Mouse (Mus musculus) intestine, embryonic 14.5 days (tissue): ENCODE measurements at regions not wholly inside any gene's neighbourhood (a gene's known extent, or its start where the extent isn't known, plus 50 kb on each side); places are given as distances from the start of the nearest gene placed in this dataset.

Experiments
- ATAC-seq: fragments of 200-750 bp; cut with Nextera tagmentation; replicated peaks from 2 replicates; pipeline ENCODE4 v1.8.0; 2017; ENCODE audit warnings: low read depth, moderate number of reproducible peaks, moderate TSS enrichment, moderate library complexity; ENCODE audit not compliant: low FRiP score, low TSS enrichment
- DNase-seq: peaks from one replicate; pipeline ENCODE4 v3.0.0-alpha.2; 2018; ENCODE audit warnings: low spot score
- H3K27ac ChIP-seq: fragments of 300-500 bp; sonication (generic); 2 replicates; pipeline ENCODE4 v1.5.1; 2014; ENCODE audit warnings: low read depth, mild to moderate bottlenecking, control low read depth
- H3K27me3 ChIP-seq: fragments of 300-500 bp; sonication (generic); replicated peaks from 2 replicates; pipeline ENCODE4 v1.6.1; 2014; ENCODE audit warnings: low read length, control low read depth; ENCODE audit not compliant: control insufficient read depth, insufficient read depth
- H3K36me3 ChIP-seq: fragments of 300-500 bp; sonication (generic); 2 replicates; pipeline ENCODE4 v1.6.1; 2014; ENCODE audit warnings: low read length, control low read depth; ENCODE audit not compliant: control insufficient read depth, insufficient read depth
- H3K4me1 ChIP-seq: fragments of 300-500 bp; sonication (generic); replicated peaks from 2 replicates; pipeline ENCODE4 v1.6.1; 2014; ENCODE audit warnings: low read length, control low read depth, mixed read lengths; ENCODE audit not compliant: control insufficient read depth, insufficient read depth
- H3K4me2 ChIP-seq: fragments of 300-500 bp; sonication (generic); 2 replicates; pipeline ENCODE4 v1.6.1; 2014; ENCODE audit warnings: low read length
- H3K4me3 ChIP-seq: fragments of 300-500 bp; sonication (generic); 2 replicates; pipeline ENCODE4 v1.5.1; 2014; ENCODE audit warnings: low read depth, low read length, control low read depth, mixed read lengths
- H3K9ac ChIP-seq: fragments of 300-500 bp; sonication (generic); 2 replicates; pipeline ENCODE4 v1.6.1; 2014; ENCODE audit warnings: mild to moderate bottlenecking, low read length
- H3K9me3 ChIP-seq: fragments of 300-500 bp; sonication (generic); 2 replicates; pipeline ENCODE4 v1.6.1; 2016; ENCODE audit warnings: low read length, control low read depth; ENCODE audit not compliant: control insufficient read depth
- WGBS: fragments of 180-500 bp; shearing (Covaris S2); extraction: QIAGEN DNeasy Blood & Tissue Kit; methylation state at CpG from one replicate; pipeline ENCODE4 v1.1.7; 2014; 5-methylcytosine and 5-hydroxymethylcytosine counted together

- H3K9ac ChIP-seq: no peak overlapping the region
- no peaks in the 10 kb centered on the region for H3K27me3 ChIP-seq
- ATAC-seq (no peak), DNase-seq (no peak)
- 68% methylated on average over 6 of the region's 6 CpGs for WGBS
- H3K36me3 ChIP-seq: no peaks in the 10 kb centered on the region
- no peak overlapping the region for H3K4me2 ChIP-seq
- H3K9me3 ChIP-seq: no peaks in the 10 kb centered on the region
- H3K27ac ChIP-seq: no peak overlapping the region
- H3K4me1 ChIP-seq: no peaks in the 10 kb centered on the region
- no peak overlapping the region for H3K4me3 ChIP-seq
Observed at GRCm38 (mm10) chr9:22989508-22989907, 233.4 kb upstream of the Bmper start.

DNA sequence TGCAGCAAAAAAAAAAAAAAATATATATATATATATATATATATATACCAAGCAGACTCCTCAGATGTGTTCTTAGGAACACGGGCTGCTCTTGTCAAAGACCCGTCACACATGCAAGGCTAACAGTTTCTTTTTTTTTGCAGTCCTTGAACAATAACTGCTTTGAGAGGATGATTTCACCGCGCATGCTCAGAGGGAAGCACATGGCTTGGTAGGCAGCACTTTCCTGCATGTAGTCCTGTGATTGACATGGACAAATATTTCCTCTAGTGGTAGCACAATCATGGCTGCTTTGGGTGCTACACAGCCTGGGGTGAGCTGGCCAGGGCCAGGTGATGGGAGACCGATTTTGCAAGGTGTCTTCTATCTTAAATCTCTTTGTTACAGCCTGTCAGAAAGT, 229.3 kb upstream of the Bmper start:
- Histone ChIP-seq H3K4me1 (no peaks in the 10 kb centered on the region), H3K9me3 (no peaks in the 10 kb centered on the region), H3K27ac (no peak overlapping the region), H3K4me2 (no peak overlapping the region), H3K9ac (no peak overlapping the region), H3K27me3 (no peaks in the 10 kb centered on the region), H3K4me3 (no peak overlapping the region), H3K36me3 (no peaks in the 10 kb centered on the region)
- no peak for DNase-seq
- 82% methylated on average over 5 of the region's 5 CpGs for WGBS
- no peak for ATAC-seq

GRCm38 (mm10) chr9:22995564-22995963, 227.3 kb upstream of the Bmper start:
- ATAC-seq (no peak), DNase-seq (no peak)
- H3K27me3 ChIP-seq: no peaks in the 10 kb centered on the region
- no peaks in the 10 kb centered on the region for H3K4me1 ChIP-seq
- H3K27ac ChIP-seq: no peak overlapping the region
- H3K9me3 ChIP-seq: no peaks in the 10 kb centered on the region
- 73% methylated on average over 9 of the region's 9 CpGs for WGBS
- H3K4me3 ChIP-seq: no peak overlapping the region
- H3K9ac ChIP-seq: no peak overlapping the region
- H3K4me2 ChIP-seq: no peak overlapping the region
- H3K36me3 ChIP-seq: no peaks in the 10 kb centered on the region

DNA sequence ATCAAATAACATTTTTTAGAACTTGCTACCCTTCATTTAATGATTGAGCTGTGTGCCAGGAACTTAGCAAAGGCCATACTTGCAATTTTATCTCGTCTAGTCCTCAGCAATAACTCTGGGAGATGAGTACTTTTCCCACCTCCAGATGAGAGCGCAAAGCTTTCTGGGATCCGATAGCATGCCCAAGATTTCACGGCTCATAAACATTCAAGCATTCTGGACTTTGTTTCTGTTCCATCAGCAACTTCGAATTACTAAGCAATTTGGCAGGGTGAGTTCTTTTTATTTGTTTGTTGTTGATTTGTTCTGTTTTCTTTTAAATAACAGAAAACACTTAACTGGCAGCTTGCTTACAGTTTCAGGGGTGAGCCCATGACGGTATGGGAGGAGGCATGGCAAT, 224.6 kb upstream of the Bmper start:
- H3K9ac ChIP-seq: no peak overlapping the region
- no peaks in the 10 kb centered on the region for H3K4me1 ChIP-seq
- H3K27me3 ChIP-seq: no peaks in the 10 kb centered on the region
- H3K36me3 ChIP-seq: no peaks in the 10 kb centered on the region
- H3K4me3 ChIP-seq: no peak overlapping the region
- no peak overlapping the region for H3K4me2 ChIP-seq
- no peaks in the 10 kb centered on the region for H3K9me3 ChIP-seq
- ATAC-seq (no peak), DNase-seq (no peak)
- 78% methylated on average over 6 of the region's 6 CpGs for WGBS
- no peak overlapping the region for H3K27ac ChIP-seq

- no peaks in the 10 kb centered on the region for H3K4me1 ChIP-seq
- no peaks in the 10 kb centered on the region for H3K9me3 ChIP-seq
- H3K27ac ChIP-seq: no peak overlapping the region
- DNase-seq (no peak), ATAC-seq (no peak)
- H3K9ac ChIP-seq: no peak overlapping the region
- no peaks in the 10 kb centered on the region for H3K36me3 ChIP-seq
- no peak overlapping the region for H3K4me2 ChIP-seq
- no peaks in the 10 kb centered on the region for H3K27me3 ChIP-seq
- WGBS: 77% methylated on average over 4 of the region's 4 CpGs
- H3K4me3 ChIP-seq: no peak overlapping the region
Observed at GRCm38 (mm10) chr9:22999181-22999580, 223.7 kb upstream of the Bmper start.

- no peak overlapping the region for H3K4me3 ChIP-seq
- H3K36me3 ChIP-seq: no peaks in the 10 kb centered on the region
- no peaks in the 10 kb centered on the region for H3K9me3 ChIP-seq
- no peak overlapping the region for H3K27ac ChIP-seq
- 90% methylated on average over 3 of the region's 3 CpGs for WGBS
- peaks cover 1% of the 10 kb centered on the region; the same call in 1 of the 2 replicates for H3K4me1 ChIP-seq
- H3K4me2 ChIP-seq: no peak overlapping the region
- ATAC-seq (no peak), DNase-seq (no peak)
- H3K9ac ChIP-seq: no peak overlapping the region
- H3K27me3 ChIP-seq: no peaks in the 10 kb centered on the region
Observed at GRCm38 (mm10) chr9:23000200-23000599, 222.7 kb upstream of the Bmper start.

GRCm38 (mm10) chr9:23003195-23004061, 219.4 kb upstream of the Bmper start:
- H3K4me3 ChIP-seq: no peak overlapping the region
- DNase-seq (no peak), ATAC-seq (peak; percentile 70)
- H3K9ac ChIP-seq: no peak overlapping the region
- H3K4me1 ChIP-seq: peaks cover 8% of the 10 kb centered on the region
- no peaks in the 10 kb centered on the region for H3K36me3 ChIP-seq
- no peaks in the 10 kb centered on the region for H3K9me3 ChIP-seq
- WGBS: 66% methylated on average over 14 of the region's 14 CpGs
- H3K27me3 ChIP-seq: no peaks in the 10 kb centered on the region
- H3K4me2 ChIP-seq: no peak overlapping the region
- no peak overlapping the region for H3K27ac ChIP-seq

DNA sequence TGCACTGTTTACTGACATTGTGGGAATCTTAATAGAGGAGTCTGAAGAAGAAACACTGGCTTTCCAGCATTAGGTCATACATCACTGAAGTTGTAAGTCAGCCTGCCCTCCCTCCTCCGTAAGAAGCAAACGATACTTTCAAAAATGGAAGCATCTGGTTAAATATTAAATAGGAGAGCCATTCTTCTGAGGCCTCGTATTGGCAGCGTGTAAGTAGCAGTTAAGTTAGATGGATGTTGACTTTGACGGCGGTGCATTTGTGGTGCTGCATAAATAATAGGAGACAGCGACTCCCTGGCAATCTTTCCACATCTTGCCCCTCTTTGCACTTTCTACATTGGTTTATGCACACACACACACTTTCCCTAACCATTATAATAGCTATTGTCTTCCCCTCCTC, 217.9 kb upstream of the Bmper start:
- no peak overlapping the region for H3K9ac ChIP-seq
- no peak overlapping the region for H3K27ac ChIP-seq
- ATAC-seq (no peak), DNase-seq (no peak)
- H3K4me1 ChIP-seq: peaks cover 15% of the 10 kb centered on the region
- no peaks in the 10 kb centered on the region for H3K9me3 ChIP-seq
- H3K4me2 ChIP-seq: no peak overlapping the region
- no peak overlapping the region for H3K4me3 ChIP-seq
- 35% methylated on average over 7 of the region's 7 CpGs for WGBS
- no peaks in the 10 kb centered on the region for H3K36me3 ChIP-seq
- H3K27me3 ChIP-seq: 0 out of 2 replicates have a peak, but pooled peaks cover 1% of the 10 kb centered on the region
